Mouse (Mus musculus) CH12.LX (cell line): ENCODE measurements around the gene Olfr91. TPM values are rescaled to one million over a fixed set of nuclear protein-coding genes. Genes with fewer than 3 reads are reported as not detected.

Experiments used
- DNase-seq: peaks from one replicate; pipeline ENCODE4 v3.0.0-alpha.2; 2013; ENCODE audit errors: extremely low read depth
- H3K27ac ChIP-seq: 2 replicates; pipeline ENCODE4 v1.5.1; 2012; ENCODE audit warnings: low read depth, mild to moderate bottlenecking, control low read depth, moderate library complexity; ENCODE audit not compliant: insufficient read depth
- H3K27me3 ChIP-seq: replicated peaks from 2 replicates; pipeline ENCODE3; 2012; ENCODE audit warnings: inconsistent platforms
- H3K36me3 ChIP-seq, 2 experiments: replicated peaks in 1 of 2; 2 replicates each; pipeline versions ENCODE3 to v1.6.1; 2012; ENCODE audit warnings: inconsistent platforms in 1 of 2, low read length in 1 of 2, mild to moderate bottlenecking in 1 of 2, mixed read lengths in 1 of 2, moderate library complexity in 1 of 2; ENCODE audit not compliant: control insufficient read depth in 1 of 2, insufficient read depth in 1 of 2
- H3K4me1 ChIP-seq, 2 experiments: 2 replicates each; pipeline ENCODE4 v1.6.1; 2012; ENCODE audit warnings: inconsistent platforms in 1 of 2, moderate library complexity in 1 of 2; ENCODE audit not compliant: insufficient read depth in 2 of 2, control insufficient read depth in 1 of 2
- H3K4me2 ChIP-seq: 2 replicates; pipeline ENCODE4 v1.6.1; 2012; ENCODE audit warnings: low read depth, mild to moderate bottlenecking, control low read depth; ENCODE audit not compliant: poor library complexity, insufficient read depth, severe bottlenecking
- H3K4me3 ChIP-seq, 3 experiments: fragments of 150-350 bp in 1 of 3; sonication (generic) in 1 of 3; replicated peaks in 1 of 3; 2 replicates each; pipeline versions ENCODE3 to v1.5.1; 2011 to 2012; ENCODE audit warnings: low read depth in 2 of 3, low read length in 2 of 3, mild to moderate bottlenecking in 2 of 3, moderate library complexity in 2 of 3, control low read depth in 1 of 3, improper control_type of control experiment in 1 of 3, inconsistent platforms in 1 of 3, mixed read lengths in 1 of 3; ENCODE audit not compliant: poor library complexity in 1 of 3
- H3K79me2 ChIP-seq: replicated peaks from 2 replicates; pipeline ENCODE4 v1.6.1; 2012; ENCODE audit warnings: mild to moderate bottlenecking, moderate library complexity; ENCODE audit not compliant: control insufficient read depth, poor library complexity, insufficient read depth, severe bottlenecking; ENCODE audit errors: extremely low read depth
- H3K9ac ChIP-seq: 2 replicates; pipeline ENCODE4 v1.6.1; 2012; ENCODE audit warnings: low read depth, mild to moderate bottlenecking, control low read depth, moderate library complexity; ENCODE audit not compliant: insufficient read depth
- H3K9me3 ChIP-seq: replicated peaks from 2 replicates; pipeline ENCODE3; 2012; ENCODE audit warnings: low read length, inconsistent platforms, mixed read lengths
- CHD1 ChIP-seq: IDR thresholded peaks from 2 replicates; pipeline ENCODE4 v1.6.1; 2012; ENCODE audit warnings: low read depth, low read length, improper control_type of control experiment, inconsistent platforms
- CHD2 ChIP-seq: IDR thresholded peaks from 2 replicates; pipeline ENCODE4 v1.6.1; 2011; ENCODE audit warnings: low read length, improper control_type of control experiment
- EP300 ChIP-seq: IDR thresholded peaks from 2 replicates; pipeline ENCODE4 v1.6.1; 2011; ENCODE audit warnings: low read length, improper control_type of control experiment
- ETS1 ChIP-seq: conservative IDR thresholded peaks from 2 replicates; pipeline ENCODE4 v1.6.1; 2012; ENCODE audit warnings: low read depth, mild to moderate bottlenecking, inconsistent platforms, low read length, improper control_type of control experiment, moderate library complexity
- HCFC1 ChIP-seq: IDR thresholded peaks from 2 replicates; pipeline ENCODE4 v1.6.1; 2012; ENCODE audit warnings: low read depth, mild to moderate bottlenecking, inconsistent platforms, low read length, improper control_type of control experiment
- IRF4 ChIP-seq: IDR thresholded peaks from 2 replicates; pipeline ENCODE4 v1.6.1; 2014; ENCODE audit warnings: low read depth, mild to moderate bottlenecking, inconsistent platforms, low read length, improper control_type of control experiment
- JUN ChIP-seq: IDR thresholded peaks from 2 replicates; pipeline ENCODE4 v1.6.1; 2011; ENCODE audit warnings: low read depth, mild to moderate bottlenecking, low read length, improper control_type of control experiment, moderate library complexity; ENCODE audit not compliant: insufficient read depth
- MAFK ChIP-seq: IDR thresholded peaks from 2 replicates; pipeline ENCODE4 v1.6.1; 2011; ENCODE audit warnings: low read length, improper control_type of control experiment; ENCODE audit not compliant: insufficient replicate concordance
- MAZ ChIP-seq: IDR thresholded peaks from 2 replicates; pipeline ENCODE4 v1.6.1; 2012; ENCODE audit warnings: low read depth, mild to moderate bottlenecking, inconsistent platforms, low read length, improper control_type of control experiment, moderate library complexity
- MEF2A ChIP-seq: IDR thresholded peaks from 2 replicates; pipeline ENCODE4 v1.6.1; 2014; ENCODE audit warnings: low read depth, mild to moderate bottlenecking, inconsistent platforms, low read length, improper control_type of control experiment, borderline replicate concordance
- MXI1 ChIP-seq: IDR thresholded peaks from 2 replicates; pipeline ENCODE4 v1.6.1; 2011; ENCODE audit warnings: mild to moderate bottlenecking, low read depth, low read length, improper control_type of control experiment
- MYC ChIP-seq: IDR thresholded peaks from 2 replicates; pipeline ENCODE4 v1.6.1; 2011; ENCODE audit warnings: low read depth, mild to moderate bottlenecking, improper control_type of control experiment, low read length
- NELFE ChIP-seq: IDR thresholded peaks from 2 replicates; pipeline ENCODE4 v1.6.1; 2011; ENCODE audit warnings: low read depth, low read length, improper control_type of control experiment
- NRF1 ChIP-seq: IDR thresholded peaks from 2 replicates; pipeline ENCODE4 v1.6.1; 2014; ENCODE audit warnings: low read depth, mild to moderate bottlenecking, inconsistent platforms, low read length, improper control_type of control experiment, moderate library complexity
- POLR2AphosphoS2 ChIP-seq: IDR thresholded peaks from 2 replicates; pipeline ENCODE4 v1.6.1; 2011; ENCODE audit warnings: low read depth, low read length, improper control_type of control experiment
- RCOR1 ChIP-seq: conservative IDR thresholded peaks from 2 replicates; pipeline ENCODE4 v1.6.1; 2012; ENCODE audit warnings: low read depth, mild to moderate bottlenecking, inconsistent platforms, low read length, improper control_type of control experiment
- SIN3A ChIP-seq: IDR thresholded peaks from 2 replicates; pipeline ENCODE4 v1.6.1; 2012; ENCODE audit warnings: low read length, improper control_type of control experiment, inconsistent platforms
- SMC3 ChIP-seq: IDR thresholded peaks from 2 replicates; pipeline ENCODE4 v1.6.1; 2011; ENCODE audit warnings: low read depth, low read length, improper control_type of control experiment
- USF1 ChIP-seq: IDR thresholded peaks from 2 replicates; pipeline ENCODE4 v1.6.1; 2014; ENCODE audit warnings: low read depth, mild to moderate bottlenecking, inconsistent platforms, low read length, improper control_type of control experiment
- USF2 ChIP-seq: conservative IDR thresholded peaks from 2 replicates; pipeline ENCODE4 v1.6.1; 2011; ENCODE audit warnings: low read depth, low read length, improper control_type of control experiment
- ZC3H11A ChIP-seq: IDR thresholded peaks from 2 replicates; pipeline ENCODE4 v1.6.1; 2012; ENCODE audit warnings: low read depth, mild to moderate bottlenecking, inconsistent platforms, low read length, improper control_type of control experiment
- ZNF384 ChIP-seq: IDR thresholded peaks from 2 replicates; pipeline ENCODE4 v1.6.1; 2012; ENCODE audit warnings: low read depth, low read length, improper control_type of control experiment, inconsistent platforms
- dilution Hi-C: fragments of 300-500 bp; cut with MboI; formaldehyde crosslinking; loops from 2 replicates; pipeline ENCODE4 v1.14.3; 2020; ENCODE audit warnings: low sequenced_read_pairs; ENCODE audit not compliant: extremely low pct_unique_long_range_greater_than_20kb, extremely low pct_ligation_motif_present
- in situ Hi-C: fragments of 300-500 bp; cut with MboI; formaldehyde crosslinking; loops from 3 replicates; pipeline ENCODE4 v1.14.3; 2019; ENCODE audit warnings: low sequenced_read_pairs, low pct_ligation_motif_present, low pct_unique_long_range_greater_than_20kb, mixed read lengths
- polyA plus RNA-seq: library from polyadenylated mRNA; unstranded; fragments of >175 nt; gene quantifications from 2 replicates; pipeline ENCODE4 v1.2.1, GENCODE M21; 2012; ENCODE audit warnings: low read depth; ENCODE audit not compliant: insufficient read length
- total RNA-seq, 2 experiments: library from RNA; depleted of rRNA; stranded (reverse); fragments of 300-350 nt in 1 of 2; fragments of >200 nt in 1 of 2; gene quantifications; 2 replicates each; pipeline ENCODE4 v1.2.3; 2012 to 2014

Gene Olfr91
- total and polyA plus RNA-seq, 3 experiments, result not detected

DNA sequence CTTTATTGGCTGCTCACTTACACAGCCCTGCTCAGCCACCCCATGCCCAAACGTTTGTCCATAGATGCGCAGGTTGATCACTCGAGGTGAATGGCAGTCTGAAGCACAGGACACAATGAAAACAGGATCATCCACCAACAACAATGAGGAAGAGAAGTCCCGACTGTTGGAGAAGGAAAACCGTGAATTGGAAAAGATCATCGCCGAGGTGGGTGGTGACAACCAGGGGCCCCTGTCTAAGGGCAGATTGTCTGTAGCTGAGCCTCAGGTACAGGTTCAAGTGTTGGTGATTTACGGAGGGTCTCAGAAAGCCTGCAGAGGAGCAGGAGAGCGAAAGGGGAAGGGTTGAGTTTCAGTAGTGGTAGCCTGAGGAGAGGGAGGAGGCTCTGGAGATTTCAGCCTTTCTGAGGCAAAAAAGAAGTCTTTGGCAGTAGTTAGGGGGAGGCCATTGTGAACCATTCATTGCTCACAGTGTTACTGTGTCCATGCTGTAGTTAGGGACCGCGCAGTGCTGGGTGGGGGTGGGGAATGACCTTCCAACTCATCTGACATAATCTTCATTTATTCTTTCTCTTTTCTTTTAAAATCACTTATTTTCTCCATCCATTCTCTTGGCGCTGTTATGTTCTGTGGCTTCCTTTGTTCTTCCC lies 25.9 kb downstream of the Olfr91 start:
- Histone ChIP-seq H3K4me2 (no peak overlapping the region), H3K27me3 (no peaks in the 10 kb centered on the region), H3K4me1 (no peaks in the 10 kb centered on the region), H3K9ac (no peak overlapping the region), H3K27ac (no peak overlapping the region), H3K79me2 (no peaks in the 10 kb centered on the region)
- dilution Hi-C loops, result no loop called here
- TF ChIP-seq HCFC1 (no peak), MAZ (no peak), ETS1 (no peak), MYC (no peak), MXI1 (no peak), NRF1 (no peak), POLR2AphosphoS2 (no peak), ZC3H11A (no peak), JUN (no peak), SIN3A (no peak), MAFK (no peak), USF1 (no peak), RCOR1 (no peak), ZNF384 (no peak)
- TF ChIP-seq, all 38 proteins: peak for 0
- Histone ChIP-seq H3K4me3 (no peak overlapping the region), H3K36me3 (peaks cover 22 to 92% of the 10 kb centered on the region in 2 experiments), H3K9me3 (no peaks in the 10 kb centered on the region)
- DNase-seq, result no peak
- in situ Hi-C loops, result no loop called here

DNA sequence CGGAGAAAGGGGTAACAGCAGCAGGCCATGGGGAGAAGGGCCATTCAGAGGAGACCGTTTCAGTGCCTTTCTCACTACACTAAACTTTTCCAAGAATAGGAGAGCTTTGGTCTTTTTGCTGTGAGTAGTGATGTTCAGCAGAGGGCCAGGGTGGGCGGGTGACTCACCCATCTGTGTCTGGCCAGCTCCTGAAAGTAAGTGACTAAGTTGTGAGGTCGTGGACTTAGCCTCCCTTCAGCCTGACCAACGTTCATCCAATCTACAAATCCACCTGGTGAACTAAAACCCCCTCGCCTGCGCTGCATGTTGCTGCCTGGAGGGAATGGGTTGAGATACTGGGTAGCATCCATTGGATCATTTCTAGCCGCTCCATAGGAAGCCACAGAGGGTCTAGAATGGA lies 28.0 kb downstream of the Olfr91 start:
- Histone ChIP-seq H3K27ac (no peak overlapping the region), H3K9me3 (no peaks in the 10 kb centered on the region), H3K27me3 (no peaks in the 10 kb centered on the region), H3K4me2 (no peak overlapping the region), H3K9ac (no peak overlapping the region), H3K4me1 (no peaks in the 10 kb centered on the region), H3K79me2 (no peaks in the 10 kb centered on the region), H3K36me3 (peaks cover 20 to 85% of the 10 kb centered on the region in 2 experiments), H3K4me3 (no peak overlapping the region)
- no peak for TF ChIP-seq HCFC1
- no peak for TF ChIP-seq SIN3A
- TF ChIP-seq USF2, result no peak
- no peak for TF ChIP-seq ETS1
- TF ChIP-seq EP300, result no peak
- TF ChIP-seq MEF2A, result no peak
- TF ChIP-seq NELFE, result no peak
- TF ChIP-seq CHD1, result no peak
- no peak for TF ChIP-seq IRF4
- no peak for TF ChIP-seq MAFK
- TF ChIP-seq CHD2, result no peak
- no peak for TF ChIP-seq POLR2AphosphoS2
- no peak for TF ChIP-seq SMC3
- no peak for DNase-seq
- dilution Hi-C loops, result no loop called here
- in situ Hi-C loops, result no loop called here
